Mouse (Mus musculus) C2C12 (cell line): ENCODE results near the gene Zfp46.

Experiments
- CTCF ChIP-seq: IDR thresholded peaks from one replicate; pipeline ENCODE4 v1.5.1; 2011; ENCODE audit not compliant: control insufficient read depth, insufficient read depth, insufficient read length
- MAX ChIP-seq: IDR thresholded peaks from one replicate; pipeline ENCODE4 v1.6.1; 2011; ENCODE audit warnings: mild to moderate bottlenecking, control low read depth
- MYOD1 ChIP-seq: IDR thresholded peaks from one replicate; pipeline ENCODE4 v1.6.1; 2011; ENCODE audit warnings: low read depth; ENCODE audit not compliant: control insufficient read depth, insufficient read length
- MYOG ChIP-seq: IDR thresholded peaks from one replicate; pipeline ENCODE4 v1.6.1; 2011; ENCODE audit not compliant: control insufficient read depth, insufficient read length; ENCODE audit errors: extremely low read depth
- USF1 ChIP-seq: IDR thresholded peaks from one replicate; pipeline ENCODE4 v1.6.1; 2011; ENCODE audit warnings: low read depth, mild to moderate bottlenecking, control low read depth, moderate library complexity

DNA sequence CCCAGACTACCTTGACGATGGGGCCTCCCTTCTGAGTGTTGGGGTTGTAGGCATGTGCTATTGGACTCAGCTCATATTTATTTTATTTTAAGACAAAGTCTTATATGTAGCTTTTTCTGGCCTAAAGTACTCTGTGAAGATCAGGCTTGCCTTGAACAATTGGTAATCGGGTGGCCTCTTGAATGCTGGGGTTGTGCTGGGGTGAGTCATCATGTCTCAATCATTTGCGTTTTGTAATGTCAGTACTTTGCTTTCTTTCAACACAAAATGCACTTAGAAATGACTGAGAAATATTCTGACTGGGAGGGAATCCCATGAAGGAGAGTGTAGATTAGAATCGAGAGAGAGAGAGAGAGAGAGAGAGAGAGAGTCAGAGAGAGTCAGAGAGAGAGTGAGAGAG, 35.5 kb downstream of the Zfp46 start:
- TF ChIP-seq CTCF, result no peak
- TF ChIP-seq MYOD1, result no peak
- no peak for TF ChIP-seq USF1
- no peak for TF ChIP-seq MAX
- no peak for TF ChIP-seq MYOG
